Mouse (Mus musculus) bone marrow macrophage, adult 2 months (primary cell): ENCODE results near the gene Vmn1r235.

Experiments used
- CTCF ChIP-seq: IDR thresholded peaks from 2 replicates; pipeline ENCODE4 v1.5.1; 2012; ENCODE audit warnings: low read depth, mild to moderate bottlenecking, low read length, moderate library complexity
- POLR2A ChIP-seq: IDR thresholded peaks from 2 replicates; pipeline ENCODE4 v1.6.1; 2012; ENCODE audit warnings: mild to moderate bottlenecking, low read depth, low read length, borderline replicate concordance

GRCm38 (mm10) chr17:21256111-21256510 lies at the start of gene Vmn1r235:
- TF ChIP-seq CTCF (no peak), POLR2A (no peak)
